Mouse (Mus musculus) embryonic facial prominence, embryonic 10.5 days (tissue): ENCODE measurements around the gene Mtr. TPM values are rescaled to one million over a fixed set of nuclear protein-coding genes. Genes with fewer than 3 reads are reported as not detected.
A peak's percentile ranks its signal among the peaks of the same experiment; 100 is the strongest.

Experiments
- DNase-seq: peaks from one replicate; pipeline ENCODE4 v3.0.0-alpha.2; 2017; ENCODE audit warnings: low spot score
- H3K27ac ChIP-seq: fragments of 300-500 bp; sonication (generic); replicated peaks from 2 replicates; pipeline ENCODE4 v1.5.1; 2016; ENCODE audit warnings: mild to moderate bottlenecking
- H3K27me3 ChIP-seq: fragments of 300-500 bp; sonication (generic); replicated peaks from 2 replicates; pipeline ENCODE4 v1.6.1; 2016; ENCODE audit warnings: low read depth, mild to moderate bottlenecking; ENCODE audit not compliant: poor library complexity, severe bottlenecking
- H3K36me3 ChIP-seq: fragments of 300-500 bp; sonication (generic); replicated peaks from 2 replicates; pipeline ENCODE4 v1.6.1; 2016; ENCODE audit warnings: mild to moderate bottlenecking, moderate library complexity
- H3K4me1 ChIP-seq: fragments of 300-500 bp; sonication (generic); 2 replicates; pipeline ENCODE4 v1.6.1; 2016
- H3K4me3 ChIP-seq: fragments of 300-500 bp; sonication (generic); 2 replicates; pipeline ENCODE4 v1.5.1; 2016; ENCODE audit warnings: mild to moderate bottlenecking, moderate library complexity
- H3K9me3 ChIP-seq: fragments of 300-500 bp; sonication (generic); 2 replicates; pipeline ENCODE4 v1.6.1; 2016; ENCODE audit warnings: mild to moderate bottlenecking
- WGBS: fragments of 180-500 bp; shearing (Covaris S2); methylation state at CpG from one replicate; pipeline ENCODE4 v1.1.7; 2016; 5-methylcytosine and 5-hydroxymethylcytosine counted together
- polyA plus RNA-seq: library from polyadenylated mRNA; unstranded; fragments of >200 nt; fragmentation: Nextera tagmentation; extraction: Ambion mirVana; gene quantifications from 2 replicates; pipeline ENCODE4 v1.2.1, GENCODE M21; 2016

Gene Mtr
- 22.3 and 22.6 TPM in 2 replicates for polyA plus RNA-seq

DNA sequence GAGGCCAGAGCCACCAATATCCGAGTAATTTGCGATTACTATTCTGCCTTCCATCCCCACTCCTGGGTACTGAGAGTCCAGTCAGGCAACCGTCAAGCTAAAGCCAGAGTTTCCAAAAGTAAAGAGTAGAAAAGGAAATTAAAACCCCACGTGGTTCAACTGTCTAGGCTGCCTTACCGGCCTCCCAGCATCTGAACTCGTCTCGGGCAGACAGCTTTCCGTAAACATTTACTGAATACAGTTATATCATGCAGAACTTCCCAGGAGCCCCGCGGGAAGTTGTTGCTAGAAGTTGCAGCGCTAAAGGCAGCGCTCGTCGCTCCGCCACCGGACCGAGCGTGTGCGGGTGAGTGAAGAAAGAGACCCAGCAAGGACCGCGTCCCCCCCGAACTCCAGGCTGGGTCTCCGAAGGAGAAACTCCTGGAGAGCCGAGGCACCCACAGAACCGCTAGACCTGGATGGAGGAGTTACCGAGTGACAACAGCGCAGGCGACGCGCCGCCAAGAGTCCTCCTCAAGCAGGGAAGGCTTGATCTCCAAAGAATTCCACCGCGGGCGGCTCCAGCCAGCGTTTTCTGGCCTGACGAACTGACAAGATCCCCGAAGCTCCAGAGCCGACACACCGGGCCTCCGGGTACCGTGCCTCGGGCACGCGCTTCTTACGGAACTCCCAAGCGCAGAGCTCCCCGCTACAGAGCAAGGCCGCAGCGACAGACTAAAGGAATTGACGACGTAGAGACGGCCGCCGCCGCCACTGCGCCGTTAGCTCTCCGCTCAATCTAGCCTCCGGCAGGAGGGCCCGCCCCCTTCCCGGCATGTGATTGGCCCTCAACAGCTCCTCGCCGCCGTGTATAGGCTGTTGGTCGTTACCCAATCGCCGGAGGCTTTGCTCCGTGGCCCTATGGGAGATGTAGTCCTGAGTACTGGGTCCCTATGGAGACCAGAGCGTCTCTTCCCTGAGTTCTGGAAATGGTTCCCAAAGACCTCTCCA is at the start of gene Mtr:
Mtr (minus strand) TSS at position 723 of the 990 bp plus-strand sequence.
- WGBS, result under 1% methylated on average over 69 of the region's 69 CpGs

GRCm38 (mm10) chr13:12307286-12307685 is 49.4 kb upstream of the Mtr start:
- Histone ChIP-seq H3K27ac (no peak overlapping the region), H3K9me3 (no peaks in the 10 kb centered on the region), H3K4me1 (peaks cover 22% of the 10 kb centered on the region), H3K36me3 (no peaks in the 10 kb centered on the region), H3K4me3 (no peak overlapping the region), H3K27me3 (no peaks in the 10 kb centered on the region)
- no peak for DNase-seq
- 81% methylated on average over 4 of the region's 4 CpGs for WGBS

More for the DNA sequence above, at the start of gene Mtr:
- peak; percentile 97 for DNase-seq
- H3K27me3 ChIP-seq, result no peaks in the 10 kb centered on the region
- peak within 1 kb of the TSS; percentile 89 for H3K27ac ChIP-seq
- peaks cover 9% of the 10 kb centered on the region; the same call in 1 of the 2 replicates for H3K36me3 ChIP-seq
- peaks cover 10% of the 10 kb centered on the region; the same call in 1 of the 2 replicates for H3K9me3 ChIP-seq
- H3K4me3 ChIP-seq, result peak within 1 kb of the TSS; percentile 82
- peaks cover 18% of the 10 kb centered on the region for H3K4me1 ChIP-seq

DNA sequence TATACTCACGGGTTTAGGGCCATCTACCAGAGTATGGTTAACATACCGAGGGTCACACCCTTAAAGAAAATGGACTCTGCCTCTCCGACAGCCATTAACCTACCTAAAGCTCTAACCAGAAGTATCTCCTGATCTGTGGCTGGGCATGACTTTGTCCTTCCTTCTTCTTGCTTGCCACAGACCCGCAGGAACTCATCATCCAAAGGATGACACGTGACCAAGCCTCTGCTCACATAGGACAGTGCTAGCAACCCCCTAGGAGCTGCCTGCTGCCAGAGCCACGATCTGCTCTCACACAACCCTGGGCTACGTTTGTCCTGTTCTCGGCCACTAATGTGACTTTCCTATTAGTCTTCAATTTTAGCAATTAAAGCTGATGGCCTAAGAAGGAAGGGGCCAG is 47.6 kb upstream of the Mtr start:
- Histone ChIP-seq H3K27me3 (no peaks in the 10 kb centered on the region), H3K9me3 (no peaks in the 10 kb centered on the region), H3K4me3 (no peak overlapping the region), H3K36me3 (no peaks in the 10 kb centered on the region), H3K27ac (no peak overlapping the region), H3K4me1 (peaks cover 22% of the 10 kb centered on the region)
- WGBS, result 87% methylated on average over 8 of the region's 8 CpGs
- DNase-seq, result no peak

- Histone ChIP-seq H3K27me3 (no peaks in the 10 kb centered on the region), H3K9me3 (no peaks in the 10 kb centered on the region), H3K4me1 (peaks cover 22% of the 10 kb centered on the region), H3K36me3 (no peaks in the 10 kb centered on the region), H3K4me3 (no peak overlapping the region), H3K27ac (no peak overlapping the region)
- 87% methylated on average over 5 of the region's 5 CpGs for WGBS
- no peak for DNase-seq
Observed at GRCm38 (mm10) chr13:12304991-12305390, 47.1 kb upstream of the Mtr start.

DNA sequence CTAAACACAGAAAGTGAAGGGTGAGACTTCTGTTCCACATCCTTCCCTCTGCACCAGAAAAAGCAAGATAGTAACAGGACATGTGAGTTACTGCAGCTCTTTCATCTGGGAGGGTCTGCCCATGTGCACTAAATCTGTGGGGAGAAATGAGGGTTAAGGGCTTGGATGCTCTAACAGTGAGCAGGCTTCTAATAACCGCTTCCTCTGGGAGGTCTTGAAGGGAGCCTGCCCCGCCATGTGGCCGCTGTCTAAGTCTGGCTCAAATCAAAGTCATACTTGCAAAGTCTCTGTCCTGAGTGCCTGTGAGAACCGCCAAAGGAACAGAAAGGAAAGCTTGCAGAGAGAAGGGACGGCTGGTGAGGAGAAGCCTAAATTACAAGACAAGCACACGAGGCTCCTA is 39.9 kb upstream of the Mtr start:
- H3K27me3 ChIP-seq, result no peaks in the 10 kb centered on the region
- peaks cover 5% of the 10 kb centered on the region; the same call in 1 of the 2 replicates for H3K4me1 ChIP-seq
- H3K4me3 ChIP-seq, result no peak overlapping the region
- no peak overlapping the region for H3K27ac ChIP-seq
- H3K36me3 ChIP-seq, result no peaks in the 10 kb centered on the region
- DNase-seq, result peak; percentile 14
- WGBS, result 79% methylated on average over 6 of the region's 6 CpGs
- no peaks in the 10 kb centered on the region for H3K9me3 ChIP-seq

GRCm38 (mm10) chr13:12296701-12297100 is 38.8 kb upstream of the Mtr start:
- DNase-seq, result no peak

GRCm38 (mm10) chr13:12293810-12294209 is 35.9 kb upstream of the Mtr start:
- DNase-seq, result peak; percentile 45
- WGBS, result 72% methylated on average over 7 of the region's 7 CpGs

More at GRCm38 (mm10) chr13:12296701-12297100, 38.8 kb upstream of the Mtr start:
- H3K4me1 ChIP-seq, result peaks cover 5% of the 10 kb centered on the region; the same call in 1 of the 2 replicates
- H3K9me3 ChIP-seq, result no peaks in the 10 kb centered on the region
- H3K27ac ChIP-seq, result no peak overlapping the region
- H3K4me3 ChIP-seq, result no peak overlapping the region
- H3K36me3 ChIP-seq, result no peaks in the 10 kb centered on the region
- 84% methylated on average over 3 of the region's 3 CpGs for WGBS
- H3K27me3 ChIP-seq, result no peaks in the 10 kb centered on the region

GRCm38 (mm10) chr13:12290700-12291099 is 32.8 kb upstream of the Mtr start:
- Histone ChIP-seq H3K4me1 (peaks cover 5% of the 10 kb centered on the region; the same call in 1 of the 2 replicates), H3K9me3 (no peaks in the 10 kb centered on the region), H3K27ac (no peak overlapping the region), H3K4me3 (no peak overlapping the region), H3K36me3 (no peaks in the 10 kb centered on the region), H3K27me3 (no peaks in the 10 kb centered on the region)
- 87% methylated on average over 7 of the region's 7 CpGs for WGBS
- no peak for DNase-seq

More at GRCm38 (mm10) chr13:12293810-12294209, 35.9 kb upstream of the Mtr start:
- Histone ChIP-seq H3K36me3 (no peaks in the 10 kb centered on the region), H3K27ac (peak overlapping the region; percentile 30; the same call in 1 of the 2 replicates), H3K9me3 (no peaks in the 10 kb centered on the region), H3K4me3 (no peak overlapping the region), H3K27me3 (no peaks in the 10 kb centered on the region), H3K4me1 (peaks cover 5% of the 10 kb centered on the region; the same call in 1 of the 2 replicates)

DNA sequence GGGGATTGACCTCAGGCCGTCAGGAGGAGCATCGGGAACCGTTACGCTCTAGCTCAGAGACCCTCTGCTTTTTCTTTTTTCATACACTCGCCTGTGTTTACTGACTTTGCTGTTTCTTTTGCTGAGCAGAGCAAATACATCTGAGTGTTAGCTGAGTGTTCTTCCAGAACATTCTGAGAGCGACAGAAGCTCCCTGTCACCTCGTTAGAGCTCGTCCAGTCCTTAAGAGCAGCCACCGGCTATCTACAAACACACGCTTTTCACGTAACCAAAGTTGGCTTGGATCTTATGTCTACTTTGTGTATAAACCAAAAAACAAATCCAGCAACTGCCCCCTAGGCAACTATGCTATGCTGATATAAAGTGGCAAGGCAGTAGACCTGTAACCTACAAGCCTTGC is 26.6 kb upstream of the Mtr start:
- H3K27ac ChIP-seq, result no peak overlapping the region
- H3K4me1 ChIP-seq, result no peaks in the 10 kb centered on the region
- WGBS, result 91% methylated on average over 11 of the region's 11 CpGs

GRCm38 (mm10) chr13:12283826-12284225 is 25.9 kb upstream of the Mtr start:
- WGBS, result 86% methylated on average over 3 of the region's 3 CpGs
- Histone ChIP-seq H3K4me3 (no peak overlapping the region), H3K9me3 (no peaks in the 10 kb centered on the region), H3K27me3 (no peaks in the 10 kb centered on the region), H3K36me3 (no peaks in the 10 kb centered on the region), H3K27ac (no peak overlapping the region), H3K4me1 (no peaks in the 10 kb centered on the region)
- no peak for DNase-seq

More for the DNA sequence above, 26.6 kb upstream of the Mtr start:
- H3K36me3 ChIP-seq, result no peaks in the 10 kb centered on the region
- DNase-seq, result no peak
- no peaks in the 10 kb centered on the region for H3K9me3 ChIP-seq
- H3K27me3 ChIP-seq, result no peaks in the 10 kb centered on the region
- no peak overlapping the region for H3K4me3 ChIP-seq

DNA sequence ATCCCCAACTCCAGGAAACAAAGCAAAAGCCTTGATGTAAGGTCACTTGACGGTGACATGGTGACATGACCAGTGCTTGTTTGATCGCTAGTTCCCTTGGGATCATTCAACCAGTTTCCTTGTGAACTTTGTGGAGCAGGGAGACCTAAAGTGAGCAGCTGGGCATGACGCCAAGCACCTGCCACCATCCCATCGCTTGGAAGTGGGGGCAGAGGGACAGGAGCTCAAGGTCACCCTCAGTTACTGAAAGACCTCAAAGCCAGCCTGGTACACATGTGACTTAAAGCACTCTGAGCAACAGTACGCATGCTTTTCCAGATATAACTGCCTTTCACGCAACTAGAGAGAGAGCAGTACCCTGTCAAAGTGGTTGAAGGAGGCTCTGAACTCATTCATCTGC is 16.8 kb upstream of the Mtr start:
- Histone ChIP-seq H3K27ac (no peak overlapping the region), H3K4me1 (no peaks in the 10 kb centered on the region), H3K9me3 (no peaks in the 10 kb centered on the region), H3K4me3 (no peak overlapping the region), H3K27me3 (no peaks in the 10 kb centered on the region), H3K36me3 (no peaks in the 10 kb centered on the region)
- no peak for DNase-seq
- WGBS, result 80% methylated on average over 6 of the region's 6 CpGs

- no peaks in the 10 kb centered on the region for H3K4me1 ChIP-seq
Observed at GRCm38 (mm10) chr13:12274220-12274619, 16.3 kb upstream of the Mtr start.

DNA sequence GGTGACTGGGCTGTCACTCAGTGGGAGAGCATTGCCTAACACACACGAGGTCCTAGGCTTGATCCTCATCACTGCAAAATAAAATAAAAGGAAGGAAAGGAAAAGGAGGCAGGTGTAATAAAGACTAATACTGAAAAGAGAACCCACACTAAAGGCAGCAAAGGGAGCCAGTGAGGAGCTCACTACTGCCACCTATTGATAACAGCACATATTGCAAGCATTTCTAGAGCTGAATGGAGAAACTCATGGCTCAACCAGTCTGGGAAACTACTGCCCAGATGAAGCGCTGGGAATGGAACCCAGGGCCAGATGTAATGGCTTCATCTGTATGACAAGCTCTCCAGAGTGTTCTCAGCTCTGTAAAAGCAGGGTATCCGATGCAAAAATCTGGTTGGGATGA is 15.0 kb upstream of the Mtr start:
- Histone ChIP-seq H3K36me3 (no peaks in the 10 kb centered on the region), H3K9me3 (no peaks in the 10 kb centered on the region)
- 53% methylated on average over 3 of the region's 3 CpGs for WGBS

More at GRCm38 (mm10) chr13:12274220-12274619, 16.3 kb upstream of the Mtr start:
- H3K36me3 ChIP-seq, result no peaks in the 10 kb centered on the region
- DNase-seq, result no peak
- 84% methylated on average over 4 of the region's 4 CpGs for WGBS
- H3K9me3 ChIP-seq, result no peaks in the 10 kb centered on the region
- H3K4me3 ChIP-seq, result no peak overlapping the region
- H3K27ac ChIP-seq, result no peak overlapping the region
- no peaks in the 10 kb centered on the region for H3K27me3 ChIP-seq

More for the DNA sequence above, 15.0 kb upstream of the Mtr start:
- no peak for DNase-seq
- Histone ChIP-seq H3K27ac (no peak overlapping the region), H3K4me3 (no peak overlapping the region), H3K4me1 (no peaks in the 10 kb centered on the region), H3K27me3 (no peaks in the 10 kb centered on the region)
